Mouse (Mus musculus) left cerebral cortex, adult 8-10 months (tissue): ENCODE measurements around the gene Adcy2. TPM values are rescaled to one million over a fixed set of nuclear protein-coding genes. Genes with fewer than 3 reads are reported as not detected.

Experiments used
- DNase-seq, 2 experiments: peaks; one replicate each; pipeline ENCODE4 v3.0.0; 2022; ENCODE audit warnings: low spot score in 2 of 2
- total RNA-seq, 4 experiments: library from RNA; stranded (reverse); gene quantifications; 2 replicates each; pipeline ENCODE4 v1.2.4; 2022

Adcy2 gene
- total RNA-seq, 4 experiments from 2014 or later: 113 to 130 (median 124) TPM

DNA sequence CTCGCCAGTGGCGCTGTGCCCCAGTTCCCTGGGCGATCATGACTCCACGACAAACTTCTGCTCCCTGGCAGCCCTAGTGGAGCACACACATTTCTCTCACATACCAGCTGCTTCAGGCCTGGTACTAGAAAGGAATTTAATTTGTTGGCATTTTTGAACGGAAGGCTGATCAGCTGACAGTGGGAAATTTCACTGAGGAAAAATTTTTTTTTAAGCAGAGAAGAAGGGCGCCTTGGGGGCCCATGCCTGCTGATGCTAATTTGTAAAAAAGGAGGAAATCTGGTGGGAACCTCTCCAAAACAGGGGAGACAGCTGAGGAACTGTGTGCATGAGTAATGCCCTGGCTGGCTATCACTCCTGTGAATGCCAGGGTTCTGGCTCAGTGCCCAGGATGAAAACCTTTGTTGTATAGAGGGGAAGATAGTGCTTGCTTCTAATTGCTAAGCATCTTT is 292.0 kb downstream of the Adcy2 start:
- DNase-seq: peak; percentile 18 to 66

DNA sequence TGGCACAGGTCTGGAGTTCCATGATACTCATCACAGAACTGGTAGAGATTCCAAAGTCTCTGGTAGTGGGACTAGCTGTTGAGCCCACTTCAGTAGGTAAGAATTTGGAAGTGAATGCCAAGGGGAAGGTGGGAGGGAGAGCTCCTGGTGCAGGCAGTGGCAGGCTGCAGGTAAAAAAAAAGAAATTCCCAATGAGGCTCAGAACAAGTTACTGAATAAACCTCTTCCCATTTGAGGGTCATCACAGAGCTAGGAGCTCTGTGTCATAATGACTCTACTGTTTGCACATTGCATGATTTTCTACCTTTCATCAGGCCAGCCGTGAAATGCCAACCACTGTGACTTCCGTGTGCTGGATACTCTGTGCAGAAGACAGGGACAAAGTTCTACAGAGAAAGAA is 314.4 kb downstream of the Adcy2 start:
- DNase-seq: no peak

DNA sequence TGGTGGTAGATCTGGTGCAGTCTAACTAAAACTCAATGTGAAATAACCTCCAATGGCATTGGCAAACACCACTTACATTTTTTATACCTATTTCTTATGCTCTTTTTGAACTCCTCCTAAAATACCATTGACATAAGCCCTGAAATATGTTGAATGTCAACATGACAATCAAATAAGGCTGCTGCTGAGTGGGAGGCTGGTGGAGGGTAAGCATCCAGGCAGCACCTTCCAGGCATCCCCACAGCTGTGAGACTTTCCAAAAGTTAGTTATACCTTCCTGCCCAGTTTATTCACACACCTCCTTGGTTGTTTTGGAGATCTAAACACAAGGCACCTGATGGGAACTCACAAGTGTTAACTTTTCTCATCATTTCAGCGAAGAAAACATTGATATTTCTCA is 318.9 kb downstream of the Adcy2 start:
- DNase-seq: no peak

GRCm38 (mm10) chr13:68642786-68643185 is 356.6 kb downstream of the Adcy2 start:
- DNase-seq: no peak

- no peak for DNase-seq
Measured at GRCm38 (mm10) chr13:68627041-68627440, 372.3 kb downstream of the Adcy2 start.

- DNase-seq: peak in 1 of 2 experiments; percentile 41
Measured at GRCm38 (mm10) chr13:68622792-68623191, 376.5 kb downstream of the Adcy2 start.

DNA sequence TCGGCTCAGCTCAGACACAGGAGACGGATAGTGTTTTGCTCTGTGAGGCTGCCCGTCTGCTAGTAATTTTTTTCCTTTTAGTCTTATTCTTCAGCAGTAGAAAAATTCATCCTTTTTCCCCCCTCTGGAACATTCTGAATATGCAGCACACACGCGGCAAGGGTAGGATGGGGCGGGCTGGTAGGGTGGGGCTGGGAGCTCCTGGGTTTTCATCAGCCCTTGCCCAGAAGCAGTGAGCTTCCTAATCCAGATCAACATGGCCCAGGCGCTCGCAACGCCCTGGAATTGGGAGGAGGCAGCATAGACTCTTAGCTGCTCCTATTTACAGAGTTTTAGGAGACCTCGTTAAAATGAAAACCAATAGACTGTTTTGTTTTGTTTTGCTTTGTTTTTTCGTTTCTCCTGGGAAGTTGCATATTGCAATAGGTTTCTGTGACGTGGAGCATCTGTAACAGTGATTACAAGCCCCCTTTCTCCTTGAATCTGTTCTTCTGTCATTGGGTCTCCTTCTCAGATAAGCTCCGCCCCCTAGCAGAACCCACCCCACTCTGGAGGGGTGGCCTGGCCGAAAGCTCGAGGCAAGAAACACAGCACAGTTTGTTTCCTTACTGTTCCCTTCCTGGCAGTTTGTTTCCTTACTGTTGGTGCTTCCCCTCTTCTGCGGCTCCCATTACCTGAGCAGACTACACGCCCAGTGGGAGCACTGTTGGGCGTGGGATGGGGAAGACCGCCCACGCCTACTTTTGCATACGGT is 391.5 kb downstream of the Adcy2 start:
- no peak for DNase-seq

DNA sequence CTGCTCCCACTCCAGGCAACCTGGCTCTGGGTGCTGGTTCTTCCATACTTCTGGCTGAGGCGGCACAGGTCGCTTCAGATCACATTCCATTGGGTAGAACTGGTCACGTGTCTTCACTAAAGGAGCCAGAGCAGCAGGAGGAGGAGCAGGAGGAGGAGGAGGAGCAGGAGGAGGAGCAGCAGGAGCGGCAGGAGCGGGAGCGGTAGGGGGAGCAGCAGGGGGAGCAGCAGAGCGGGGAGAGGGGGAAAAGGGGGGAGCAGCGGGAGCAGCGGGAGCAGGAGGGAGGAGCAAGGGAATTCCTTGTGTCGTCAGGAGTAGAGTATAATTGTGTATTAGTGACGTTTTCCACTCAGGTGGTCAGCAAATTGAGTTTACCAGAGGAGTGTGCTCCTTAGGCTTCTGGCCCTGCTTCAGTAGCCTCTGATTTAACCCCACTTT is 393.6 kb downstream of the Adcy2 start:
- DNase-seq: peak in 1 of 2 experiments; percentile 42

- DNase-seq: peak in 1 of 2 experiments; percentile 36
Measured at GRCm38 (mm10) chr13:68603085-68603484, 396.3 kb downstream of the Adcy2 start.

- DNase-seq: no peak
Measured at GRCm38 (mm10) chr13:68601184-68601583, 398.2 kb downstream of the Adcy2 start.

- no peak for DNase-seq
Measured at GRCm38 (mm10) chr13:68598953-68599352, 400.4 kb downstream of the Adcy2 start.

GRCm38 (mm10) chr13:68597667-68598066 is 401.7 kb downstream of the Adcy2 start:
- DNase-seq: no peak

DNA sequence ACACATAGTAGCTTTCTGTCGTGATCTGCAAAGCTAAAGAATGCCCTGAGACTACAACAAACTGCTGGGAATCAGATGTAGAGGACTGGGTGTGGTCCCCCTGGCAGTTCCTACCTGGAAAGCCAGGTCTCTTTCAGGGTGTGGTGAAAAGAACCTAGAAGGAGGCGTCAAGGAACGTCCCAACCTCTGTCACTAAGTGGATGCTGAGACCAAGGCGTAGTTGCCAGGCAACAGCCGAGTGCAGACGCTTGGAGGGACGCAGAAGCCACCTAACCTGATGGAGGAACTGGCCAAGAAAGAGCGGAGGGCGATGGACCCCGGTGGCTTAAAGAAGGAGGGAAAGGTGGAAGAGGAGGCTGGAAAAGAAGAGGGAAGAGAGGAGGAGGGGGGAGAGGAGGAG is 402.1 kb downstream of the Adcy2 start, which contains the start of gene 1700001L19Rik:
1700001L19Rik (plus strand) TSS at position 223 of the 400 bp plus-strand sequence.
- peak in 1 of 2 experiments; percentile 44 for DNase-seq

DNA sequence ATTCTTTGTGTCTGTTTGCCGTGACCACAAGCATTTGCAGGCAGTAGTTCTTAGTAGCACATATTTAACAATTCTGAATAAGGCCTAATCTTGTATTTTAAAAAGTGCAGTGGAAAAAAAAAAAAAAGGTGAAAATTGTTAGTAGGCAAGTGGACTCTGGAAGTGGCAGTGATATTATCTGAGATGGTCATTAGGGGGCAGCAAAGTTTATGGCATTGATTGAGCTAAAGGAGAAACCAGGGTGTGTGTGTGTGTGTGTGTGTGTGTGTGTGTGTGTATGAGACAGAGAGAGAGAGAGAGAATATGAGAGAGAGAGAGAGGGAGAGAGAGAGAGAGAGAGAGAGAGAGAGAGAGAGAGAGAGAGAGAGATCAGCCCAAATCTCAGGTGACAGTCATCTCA is 405.5 kb downstream of the Adcy2 start:
- DNase-seq: no peak

DNA sequence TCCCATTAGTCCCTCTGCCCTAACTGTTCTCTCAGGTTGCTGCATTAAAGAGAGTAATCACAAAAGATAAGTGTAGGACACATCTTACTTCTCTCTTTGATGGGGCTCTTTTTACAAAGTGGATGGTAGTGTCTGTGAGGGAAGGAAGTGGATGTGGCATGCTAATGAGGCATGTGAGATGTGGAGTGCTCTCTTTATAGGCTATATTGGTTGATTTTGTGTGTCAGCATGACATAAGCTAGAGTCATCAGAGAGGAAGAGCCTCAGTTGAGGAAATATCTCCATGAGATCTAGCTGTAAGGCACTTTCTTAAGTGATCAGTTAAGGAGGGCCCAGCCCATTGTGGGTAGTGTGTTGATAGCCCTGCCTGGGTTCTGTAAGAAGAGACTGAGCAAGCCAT is 411.0 kb downstream of the Adcy2 start:
- no peak for DNase-seq

DNA sequence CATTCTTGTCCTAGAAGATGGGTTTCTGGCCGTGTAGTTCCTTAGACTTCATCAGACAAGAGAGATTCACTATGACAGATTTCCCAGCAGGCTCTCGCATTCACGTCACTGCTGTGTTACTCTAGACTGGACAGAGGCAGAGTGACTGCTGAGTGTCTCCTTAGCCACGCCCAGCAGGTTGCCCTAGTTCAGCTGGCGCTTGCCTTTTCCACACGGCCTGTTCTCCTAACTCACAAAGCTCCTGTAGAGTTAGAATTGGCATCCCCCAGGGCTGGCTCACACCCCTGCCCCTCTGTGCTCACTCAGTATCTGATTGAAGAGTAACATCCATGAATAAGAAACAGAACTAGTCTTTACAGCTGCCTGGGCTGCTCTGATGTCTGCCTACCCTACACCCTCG is 413.9 kb downstream of the Adcy2 start:
- no peak for DNase-seq

DNA sequence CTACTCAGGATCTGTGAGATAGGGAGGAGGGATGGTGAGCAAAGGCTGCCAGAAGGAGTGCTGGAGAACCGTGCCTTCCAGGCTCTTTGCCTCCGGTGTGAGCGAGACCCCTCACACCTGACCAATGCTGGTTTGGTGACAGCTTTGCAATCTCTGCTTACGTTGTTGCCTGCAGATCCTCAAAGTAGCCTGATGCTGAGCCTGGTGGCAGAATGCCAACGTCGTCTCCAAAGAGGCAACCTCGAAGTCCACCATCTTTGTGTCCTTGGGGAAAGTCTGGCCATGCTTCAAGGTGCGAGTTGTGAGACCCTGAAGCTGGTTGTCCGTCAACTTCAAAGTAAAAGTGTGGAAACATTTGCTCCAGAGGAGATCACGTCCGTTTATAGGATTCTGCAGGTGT is 415.4 kb downstream of the Adcy2 start:
- DNase-seq: no peak

DNA sequence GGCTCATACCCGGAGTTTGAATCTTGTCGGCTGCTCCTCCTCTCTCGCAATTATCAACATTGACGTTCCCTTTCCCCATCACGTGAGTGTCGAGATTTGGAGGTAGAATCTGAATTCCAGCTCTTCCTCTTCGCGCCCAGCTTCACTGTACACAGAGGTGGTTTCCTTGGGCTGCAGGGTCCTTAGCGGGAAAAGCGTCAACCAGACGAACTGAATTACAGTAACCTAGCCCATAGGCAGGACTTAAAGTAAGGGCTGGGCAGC is 416.9 kb downstream of the Adcy2 start:
- DNase-seq: peak in 1 of 2 experiments; percentile 18

GRCm38 (mm10) chr13:68581747-68582516 is 417.4 kb downstream of the Adcy2 start, which contains the start of the genes Mtrr and Fastkd3:
Gene Mtrr (minus strand): TSS chr13:68582149.
Gene Fastkd3 (plus strand): TSS chr13:68582234.
- DNase-seq: peak; percentile 97 to 98

DNA sequence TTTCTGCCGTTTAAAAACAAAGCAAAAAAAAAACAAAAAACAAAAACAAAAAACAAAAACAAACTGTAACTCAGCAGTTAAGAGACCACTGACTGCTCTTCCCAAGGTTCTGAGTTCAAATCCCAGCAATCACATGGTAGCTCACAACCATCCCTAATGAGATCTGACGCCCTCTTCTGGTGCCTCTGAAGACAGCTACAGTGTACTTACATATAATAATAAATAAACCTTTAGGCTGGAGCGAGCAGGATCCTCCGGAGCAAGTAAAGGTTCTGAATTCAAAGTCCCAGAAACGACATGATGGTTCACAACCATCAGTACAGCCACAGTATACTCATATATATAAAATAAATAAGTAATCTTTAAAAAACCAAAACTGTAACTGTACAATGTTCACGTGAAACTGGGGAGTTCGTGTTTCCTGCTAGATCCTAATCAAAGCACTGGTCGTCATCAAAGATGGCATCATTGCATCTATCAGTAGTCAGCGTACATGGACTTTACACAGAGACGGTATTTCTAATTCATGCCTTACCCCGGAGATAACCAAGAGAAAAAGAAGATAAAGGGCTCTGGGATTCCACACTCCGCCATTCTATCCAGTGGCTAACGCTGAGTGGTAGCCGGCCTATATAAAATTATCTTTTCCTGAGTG is 418.1 kb downstream of the Adcy2 start:
- DNase-seq: no peak

DNA sequence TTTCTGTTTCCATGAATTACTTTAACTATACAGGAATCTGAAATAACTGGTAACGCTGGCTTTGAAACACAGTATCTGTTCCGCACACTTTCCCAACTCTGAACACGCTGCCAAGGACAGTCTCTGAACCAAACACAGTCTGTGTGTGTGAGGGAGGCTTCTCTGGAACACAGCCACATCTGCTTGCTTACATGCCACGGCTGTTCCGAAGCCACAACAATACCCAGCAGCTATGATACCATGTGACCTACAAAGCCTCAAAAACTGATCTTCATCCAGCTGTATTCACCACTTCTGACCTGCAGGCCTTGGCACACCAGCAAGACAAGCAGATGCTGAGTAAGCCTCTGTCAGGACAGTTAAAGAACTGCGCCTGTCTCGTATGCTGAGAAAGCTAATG is 421.4 kb downstream of the Adcy2 start:
- peak in 1 of 2 experiments; percentile 71 for DNase-seq

- no peak for DNase-seq
Measured at GRCm38 (mm10) chr13:68574398-68574797, 424.9 kb downstream of the Adcy2 start.
